Mouse (Mus musculus): ENCODE measurements around the gene Pik3r1.

GRCm38 (mm10) chr13:101800021-101800596 lies 32.1 kb upstream of the Pik3r1 start:
- TF ChIP-seq CTCF (IDR thresholded peaks at IDR 0.05; ENCODE audit: low read depth), result no peak
- no peak for TF ChIP-seq EP300 (IDR thresholded peaks at IDR 0.05; ENCODE audit: low read depth)

Measured in heart, postnatal 0 days (tissue).